Mouse (Mus musculus) hindbrain, embryonic 11.5 days (tissue): ENCODE measurements around the gene Far1. TPM values are rescaled to one million over a fixed set of nuclear protein-coding genes. Genes with fewer than 3 reads are reported as not detected.

Experiments
- ATAC-seq: fragments of 200-750 bp; cut with Nextera tagmentation; 2 replicates; pipeline ENCODE4 v1.8.0; 2017; ENCODE audit warnings: mild to moderate bottlenecking, moderate TSS enrichment, moderate library complexity; ENCODE audit not compliant: low FRiP score
- DNase-seq: peaks from one replicate; pipeline ENCODE4 v3.0.0-alpha.2; 2015; ENCODE audit warnings: low spot score
- H3K27ac ChIP-seq: fragments of 300-500 bp; sonication (generic); 2 replicates; pipeline ENCODE4 v1.5.1; 2014; ENCODE audit warnings: mild to moderate bottlenecking, low read depth, low read length
- H3K27me3 ChIP-seq: fragments of 300-500 bp; sonication (generic); 2 replicates; pipeline ENCODE4 v1.6.1; 2014; ENCODE audit warnings: mild to moderate bottlenecking, low read length, moderate library complexity, mixed read lengths; ENCODE audit not compliant: control insufficient read depth, insufficient read depth
- H3K36me3 ChIP-seq: fragments of 300-500 bp; sonication (generic); 2 replicates; pipeline ENCODE4 v1.6.1; 2014; ENCODE audit warnings: mild to moderate bottlenecking, low read length, moderate library complexity, mixed read lengths; ENCODE audit not compliant: control insufficient read depth, insufficient read depth
- H3K4me1 ChIP-seq: fragments of 300-500 bp; sonication (generic); replicated peaks from 2 replicates; pipeline ENCODE4 v1.6.1; 2014; ENCODE audit warnings: low read length, mixed read lengths; ENCODE audit not compliant: control insufficient read depth, insufficient read depth
- H3K4me2 ChIP-seq: fragments of 300-500 bp; sonication (generic); replicated peaks from 2 replicates; pipeline ENCODE4 v1.6.1; 2014; ENCODE audit warnings: mild to moderate bottlenecking, low read depth, low read length
- H3K4me3 ChIP-seq: fragments of 300-500 bp; sonication (generic); 2 replicates; pipeline ENCODE4 v1.5.1; 2014; ENCODE audit warnings: low read depth, low read length
- H3K9ac ChIP-seq: fragments of 300-500 bp; sonication (generic); 2 replicates; pipeline ENCODE4 v1.6.1; 2014; ENCODE audit warnings: low read depth, low read length
- H3K9me3 ChIP-seq: fragments of 300-500 bp; sonication (generic); 2 replicates; pipeline ENCODE4 v1.6.1; 2016; ENCODE audit warnings: low read length; ENCODE audit not compliant: control insufficient read depth
- WGBS: fragments of 180-500 bp; shearing (Covaris S2); extraction: QIAGEN DNeasy Blood & Tissue Kit; methylation state at CpG from one replicate; pipeline ENCODE4 v1.1.7; 2014; 5-methylcytosine and 5-hydroxymethylcytosine counted together
- polyA plus RNA-seq: library from polyadenylated mRNA; unstranded; fragments of >200 nt; fragmentation: Nextera tagmentation; extraction: Ambion mirVana; gene quantifications from 2 replicates; pipeline ENCODE4 v1.2.1, GENCODE M21; 2014

The Far1 gene
- polyA plus RNA-seq, 1 experiment from 2014 or later, result 89.3 TPM

DNA sequence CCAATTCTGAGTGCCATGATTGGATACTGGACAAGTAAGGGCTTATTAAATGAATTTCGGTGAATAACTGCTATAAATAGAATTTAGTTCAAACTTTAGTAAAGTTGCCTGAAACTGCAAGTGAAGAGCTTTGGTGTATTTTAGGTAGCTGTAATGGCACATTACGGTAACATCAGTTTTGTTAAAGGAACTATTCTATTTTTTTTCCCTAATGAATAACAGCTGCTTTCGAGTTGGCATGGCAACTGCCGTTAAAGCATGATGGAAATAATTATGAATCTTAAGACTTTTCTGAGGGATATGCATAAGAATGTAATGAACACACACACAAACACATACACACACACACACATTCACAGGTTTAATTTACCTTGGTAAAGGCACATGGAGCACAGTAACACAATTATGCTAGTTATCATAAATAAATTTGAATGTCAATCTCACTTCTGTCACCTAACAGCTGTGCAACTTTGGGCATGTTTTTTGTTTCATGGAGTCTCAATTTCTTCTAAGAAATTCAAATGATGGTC is 8.1 kb upstream of the Far1 start:
- WGBS, result 86% methylated on average over 4 of the region's 4 CpGs
- H3K27ac ChIP-seq, result no peak overlapping the region
- H3K9ac ChIP-seq, result no peak overlapping the region
- H3K4me1 ChIP-seq, result no peaks in the 10 kb centered on the region
- no peaks in the 10 kb centered on the region for H3K36me3 ChIP-seq
- DNase-seq, result no peak
- no peaks in the 10 kb centered on the region for H3K27me3 ChIP-seq
- no peak overlapping the region for H3K4me3 ChIP-seq
- no peak for ATAC-seq
- H3K9me3 ChIP-seq, result no peaks in the 10 kb centered on the region
- no peak overlapping the region for H3K4me2 ChIP-seq

DNA sequence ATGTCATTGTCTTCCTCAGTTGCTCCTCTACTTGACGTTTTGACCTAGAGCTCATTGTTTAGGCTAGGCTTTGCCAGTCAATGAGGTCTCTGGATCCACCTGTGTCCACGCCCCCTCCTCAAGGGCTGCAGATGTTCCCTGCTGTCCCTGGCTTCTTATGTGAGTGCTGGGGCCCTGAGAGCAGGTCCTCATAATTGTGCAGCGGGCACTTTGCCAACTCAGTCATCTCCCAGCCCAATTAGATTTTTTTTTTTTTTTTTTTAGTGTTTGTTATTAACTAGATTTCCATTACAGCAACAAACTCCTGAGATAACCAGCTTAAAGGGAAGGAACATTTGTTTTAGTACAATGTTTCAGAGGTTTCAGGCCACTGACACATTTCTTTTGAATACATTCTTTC is 5.8 kb upstream of the Far1 start:
- Histone ChIP-seq H3K4me2 (no peak overlapping the region), H3K27ac (no peak overlapping the region), H3K9ac (no peak overlapping the region), H3K27me3 (no peaks in the 10 kb centered on the region), H3K4me3 (no peak overlapping the region), H3K4me1 (no peaks in the 10 kb centered on the region), H3K36me3 (no peaks in the 10 kb centered on the region), H3K9me3 (no peaks in the 10 kb centered on the region)
- WGBS, result 66% methylated on average over 3 of the region's 3 CpGs
- DNase-seq (no peak), ATAC-seq (no peak)

DNA sequence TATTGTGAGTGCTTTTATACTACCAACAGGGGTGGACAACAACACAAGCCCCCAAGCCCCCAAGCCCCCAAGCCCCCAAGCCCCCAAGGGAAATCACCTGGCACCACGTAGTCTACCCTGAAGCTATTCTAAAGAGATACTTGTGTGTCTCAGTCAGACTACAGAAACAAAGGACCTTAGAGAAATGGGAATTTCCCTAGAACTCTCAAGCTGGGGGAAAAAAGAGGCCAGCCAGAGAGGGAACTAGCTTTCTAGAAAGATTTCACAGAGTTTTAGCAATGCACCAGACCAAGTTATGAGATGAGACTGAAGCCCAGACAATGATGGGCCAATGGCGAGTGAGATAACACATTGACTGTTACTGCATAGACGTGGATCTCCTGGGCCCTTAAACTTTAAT is 2.2 kb upstream of the Far1 start:
- no peak for ATAC-seq
- H3K9ac ChIP-seq, result no peak overlapping the region
- no peak for DNase-seq
- H3K4me1 ChIP-seq, result no peaks in the 10 kb centered on the region
- no peaks in the 10 kb centered on the region for H3K9me3 ChIP-seq
- no peaks in the 10 kb centered on the region for H3K36me3 ChIP-seq
- no peak overlapping the region for H3K4me2 ChIP-seq
- H3K27me3 ChIP-seq, result no peaks in the 10 kb centered on the region
- 82% methylated on average over 3 of the region's 3 CpGs for WGBS
- H3K27ac ChIP-seq, result no peak overlapping the region
- no peak overlapping the region for H3K4me3 ChIP-seq

DNA sequence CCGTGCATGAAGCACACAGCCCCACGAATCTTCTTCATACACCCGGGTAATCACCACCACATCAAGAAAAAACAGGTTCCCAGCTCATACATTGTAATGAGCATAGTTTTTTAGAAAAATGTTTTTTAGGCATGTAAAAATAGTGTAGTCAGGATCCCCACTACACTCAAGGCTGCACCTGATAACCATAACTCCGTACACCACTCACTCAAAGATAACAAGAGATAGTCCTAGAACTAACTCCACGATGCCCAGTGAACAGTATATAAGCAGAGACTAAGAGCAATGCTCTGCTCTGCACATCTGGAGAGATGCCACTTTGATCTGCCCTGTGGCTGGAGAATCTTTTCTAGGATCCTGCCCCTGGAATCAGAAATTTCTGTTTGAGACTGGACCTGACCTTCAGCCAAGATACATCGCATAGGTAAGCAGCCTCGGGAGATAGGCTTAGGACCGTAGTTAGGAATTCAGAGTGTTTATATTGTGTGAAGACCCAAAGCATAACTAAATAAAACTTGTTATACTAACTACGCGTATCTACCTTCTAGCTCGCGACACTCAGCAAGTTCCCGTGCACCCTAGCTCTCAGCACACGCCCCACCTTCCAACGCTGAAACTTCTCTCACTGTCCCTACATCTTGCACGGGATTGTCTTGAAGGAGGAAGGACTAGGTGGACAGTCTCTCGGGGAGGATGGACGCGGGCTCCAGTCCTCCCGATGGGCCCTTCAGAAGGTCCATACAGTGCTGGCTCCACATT is 928 bp upstream of the Far1 start:
- Histone ChIP-seq H3K4me2 (peak overlapping the region; percentile 69), H3K9ac (peak overlapping the region; percentile 70), H3K4me1 (no peaks in the 10 kb centered on the region), H3K27me3 (no peaks in the 10 kb centered on the region), H3K36me3 (no peaks in the 10 kb centered on the region), H3K4me3 (peak overlapping the region; percentile 98), H3K27ac (no peak overlapping the region), H3K9me3 (no peaks in the 10 kb centered on the region)
- WGBS, result 20% methylated on average over 20 of the region's 20 CpGs
- no peak for ATAC-seq
- no peak for DNase-seq

DNA sequence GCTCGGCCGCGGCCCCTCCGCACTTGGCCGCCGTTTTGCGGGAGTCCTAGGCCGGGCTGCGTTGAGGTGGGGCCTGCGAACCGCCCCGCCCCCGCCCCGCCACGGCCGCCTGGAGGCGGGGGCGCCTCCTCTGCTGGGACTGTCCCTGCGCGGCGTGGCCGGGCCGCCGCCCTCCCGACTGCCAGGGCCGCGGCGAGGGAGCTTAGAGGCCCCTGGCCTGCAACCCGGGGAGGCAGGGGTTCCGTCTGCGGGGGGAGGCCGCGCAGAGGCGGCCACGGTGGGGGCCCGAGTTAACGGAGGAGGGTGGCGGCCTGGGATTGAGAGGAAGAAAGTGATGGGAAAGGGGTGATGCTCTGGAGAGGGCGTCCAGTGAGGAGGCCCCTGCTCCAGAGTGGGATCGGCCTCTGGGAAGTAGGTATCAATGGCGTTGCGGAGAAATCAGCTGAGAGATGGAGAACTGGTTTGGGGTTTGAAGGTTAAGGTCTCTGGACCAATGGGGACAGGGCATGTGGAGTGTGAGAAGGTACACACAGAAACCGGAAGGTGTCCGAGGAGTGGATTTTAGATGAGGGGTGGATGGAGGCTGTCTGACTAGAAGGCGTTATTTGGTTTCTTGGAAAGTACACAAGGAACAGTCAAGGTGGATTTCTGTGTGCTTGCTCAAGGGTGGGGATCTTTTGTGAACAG is 472 bp downstream of the Far1 start:
- Histone ChIP-seq H3K4me1 (no peaks in the 10 kb centered on the region), H3K9ac (peak overlapping the region; percentile 97), H3K4me2 (peak overlapping the region; percentile 56), H3K36me3 (no peaks in the 10 kb centered on the region), H3K27ac (peak overlapping the region; percentile 92), H3K4me3 (peak overlapping the region; percentile 98), H3K9me3 (no peaks in the 10 kb centered on the region), H3K27me3 (no peaks in the 10 kb centered on the region)
- DNase-seq (peak; percentile 51), ATAC-seq (peak; percentile 82)
- WGBS, result 0% methylated on average over 27 of the region's 45 CpGs

DNA sequence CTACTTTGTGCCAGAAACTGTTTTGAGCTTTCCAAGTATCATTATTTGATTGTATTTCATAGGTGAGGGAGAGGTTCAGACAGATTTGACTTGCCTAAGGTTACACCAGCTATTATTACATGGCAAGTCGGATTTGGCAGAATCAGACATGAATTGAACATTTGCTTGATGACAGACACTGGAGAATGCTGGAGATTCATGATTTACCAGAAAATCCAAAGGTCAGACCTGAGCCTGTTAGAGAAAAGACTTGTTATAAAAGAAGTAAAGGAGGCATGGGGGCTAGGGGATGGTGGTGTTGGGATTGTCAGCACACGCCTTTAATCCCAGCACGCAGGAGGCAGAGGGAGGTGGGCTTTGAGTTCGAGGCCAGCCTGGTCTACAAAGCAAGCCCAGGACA is 2.2 kb downstream of the Far1 start:
- DNase-seq (no peak), ATAC-seq (no peak)
- Histone ChIP-seq H3K9me3 (no peaks in the 10 kb centered on the region), H3K27ac (no peak overlapping the region), H3K4me3 (no peak overlapping the region), H3K36me3 (no peaks in the 10 kb centered on the region), H3K4me1 (no peaks in the 10 kb centered on the region), H3K9ac (no peak overlapping the region), H3K4me2 (no peak overlapping the region), H3K27me3 (no peaks in the 10 kb centered on the region)
- 74% methylated on average over 4 of the region's 4 CpGs for WGBS

DNA sequence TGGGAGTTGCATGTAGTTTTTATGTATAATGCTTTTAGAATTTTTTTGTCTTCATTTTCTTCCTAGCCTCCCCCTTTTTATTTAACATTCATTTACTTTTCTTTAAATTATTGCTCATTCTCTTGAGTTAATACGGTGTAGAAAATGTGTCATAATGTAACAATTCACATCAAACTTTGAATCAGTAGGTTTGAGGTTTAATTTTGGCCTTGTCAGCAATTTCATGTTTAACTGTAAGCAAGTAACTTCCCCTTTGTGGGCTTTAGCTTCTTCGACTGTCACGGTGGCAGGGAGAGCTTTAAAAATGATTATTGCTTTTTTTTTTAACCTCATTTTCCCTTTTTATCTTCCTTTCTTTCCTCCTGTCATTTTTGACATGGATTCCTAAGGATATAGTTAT is 4.8 kb downstream of the Far1 start:
- no peak overlapping the region for H3K4me2 ChIP-seq
- no peak for ATAC-seq
- no peak overlapping the region for H3K9ac ChIP-seq
- H3K36me3 ChIP-seq, result no peaks in the 10 kb centered on the region
- WGBS, result 91% methylated on average over 3 of the region's 3 CpGs
- H3K4me1 ChIP-seq, result no peaks in the 10 kb centered on the region
- no peak overlapping the region for H3K4me3 ChIP-seq
- DNase-seq, result no peak
- no peak overlapping the region for H3K27ac ChIP-seq
- no peaks in the 10 kb centered on the region for H3K27me3 ChIP-seq
- H3K9me3 ChIP-seq, result no peaks in the 10 kb centered on the region

DNA sequence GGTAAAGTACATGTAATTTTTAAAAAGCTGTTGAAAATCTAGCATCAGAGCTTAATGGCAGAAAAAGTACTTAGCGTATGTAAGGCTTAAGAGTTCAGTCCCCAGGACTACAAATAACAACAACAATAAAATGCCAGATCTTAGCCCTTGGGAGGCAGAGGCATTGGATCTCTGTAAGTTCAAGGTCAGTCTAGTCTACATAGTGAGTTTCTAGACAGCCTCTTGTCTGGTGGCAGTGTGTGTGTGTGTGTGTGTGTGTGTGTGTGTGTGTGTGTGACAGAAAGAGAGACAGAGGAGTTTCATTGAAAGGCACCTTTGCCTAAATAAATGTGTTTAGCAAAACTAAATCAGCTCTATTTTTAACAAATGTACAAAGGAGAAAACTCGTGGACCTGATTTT is 5.3 kb downstream of the Far1 start:
- Histone ChIP-seq H3K27me3 (no peaks in the 10 kb centered on the region), H3K9me3 (no peaks in the 10 kb centered on the region), H3K36me3 (no peaks in the 10 kb centered on the region), H3K9ac (no peak overlapping the region), H3K27ac (no peak overlapping the region), H3K4me2 (no peak overlapping the region), H3K4me1 (no peaks in the 10 kb centered on the region), H3K4me3 (no peak overlapping the region)
- no peak for DNase-seq
- no peak for ATAC-seq
- 95% methylated on average over 2 of the region's 2 CpGs for WGBS

DNA sequence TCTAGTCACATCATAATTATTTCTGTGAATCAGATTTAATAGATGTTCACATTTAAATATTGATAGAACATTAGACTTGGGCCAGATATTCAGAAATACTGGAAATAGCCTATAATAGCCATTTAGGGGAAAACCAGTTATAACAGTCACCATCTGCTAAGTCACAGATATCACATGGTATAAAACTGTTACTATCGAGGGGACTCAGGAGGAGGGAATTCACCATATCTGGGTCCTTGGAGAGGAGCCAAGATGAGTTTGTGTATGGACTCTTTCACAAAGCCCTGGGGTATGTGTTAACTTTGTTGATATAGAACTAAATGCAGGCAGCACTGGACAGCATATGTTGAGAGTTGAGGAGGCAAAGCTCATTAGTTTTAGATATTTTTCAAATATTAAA is 29.5 kb downstream of the Far1 start:
- H3K9me3 ChIP-seq, result no peaks in the 10 kb centered on the region
- no peak overlapping the region for H3K4me3 ChIP-seq
- no peak for ATAC-seq
- H3K4me2 ChIP-seq, result no peak overlapping the region
- H3K9ac ChIP-seq, result no peak overlapping the region
- H3K4me1 ChIP-seq, result no peaks in the 10 kb centered on the region
- H3K36me3 ChIP-seq, result no peaks in the 10 kb centered on the region
- no peak for DNase-seq
- WGBS, result 79% methylated on average over 1 of the region's 1 CpGs
- no peaks in the 10 kb centered on the region for H3K27me3 ChIP-seq
- no peak overlapping the region for H3K27ac ChIP-seq
